Mouse (Mus musculus): ENCODE measurements at regions not wholly inside any gene's neighbourhood (a gene's known extent, or its start where the extent isn't known, plus 50 kb on each side); places are given as distances from the start of the nearest gene placed in this dataset.

GRCm38 (mm10) chr19:14776791-14777190 lies 178.9 kb upstream of the Tle4 start:
- no peak for DNase-seq

GRCm38 (mm10) chr19:14772794-14773193 lies 174.9 kb upstream of the Tle4 start:
- no peak for DNase-seq

DNA sequence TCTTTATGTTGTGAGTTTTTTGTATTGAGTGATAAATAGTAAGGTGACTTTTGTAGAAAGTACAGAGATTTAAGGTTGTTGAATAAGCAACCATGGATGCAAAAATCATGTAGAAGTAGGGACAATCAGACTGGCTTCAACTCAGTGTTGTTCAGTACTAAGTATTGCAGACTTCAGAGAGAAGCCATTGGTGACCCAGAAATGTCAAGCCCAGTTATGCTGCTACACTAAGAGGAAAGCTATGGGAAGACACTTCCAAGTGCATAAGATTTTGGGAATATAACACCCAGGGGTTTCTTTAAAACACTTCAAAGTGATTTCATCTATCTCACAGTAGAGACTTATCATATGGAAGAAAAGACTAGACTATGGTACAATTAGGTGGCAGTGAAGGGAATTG lies 154.8 kb upstream of the Tle4 start:
- no peak for DNase-seq

GRCm38 (mm10) chr19:14742361-14742760 lies 144.5 kb upstream of the Tle4 start:
- no peak for DNase-seq

GRCm38 (mm10) chr19:14740936-14741335 lies 143.1 kb upstream of the Tle4 start:
- DNase-seq: no peak

- DNase-seq: no peak
These were observed 142.3 kb upstream of the Tle4 start for GRCm38 (mm10) chr19:14740139-14740538.

- no peak for DNase-seq
These were observed 138.7 kb upstream of the Tle4 start for GRCm38 (mm10) chr19:14736514-14736913.

DNA sequence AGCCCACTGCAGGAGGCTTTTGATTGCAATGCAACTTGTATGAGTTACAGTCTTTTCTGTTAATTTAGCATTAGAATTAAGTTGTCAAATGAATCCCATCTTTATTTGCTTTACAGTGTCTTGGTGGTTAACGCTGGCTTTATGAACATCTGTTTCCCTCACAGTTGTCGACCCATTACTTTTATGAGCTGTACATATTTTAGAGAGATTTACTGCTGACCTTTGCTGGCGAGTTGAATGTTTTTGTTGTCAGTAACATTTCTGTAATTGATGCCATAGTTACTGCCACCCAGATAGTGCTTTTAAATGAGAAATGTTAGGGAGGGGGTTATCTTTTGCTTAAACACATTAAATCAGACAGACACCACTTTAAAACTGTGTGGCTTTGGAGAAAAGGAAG lies 127.5 kb upstream of the Tle4 start:
- no peak for DNase-seq

GRCm38 (mm10) chr19:14724637-14725036 lies 126.8 kb upstream of the Tle4 start:
- no peak for DNase-seq

DNA sequence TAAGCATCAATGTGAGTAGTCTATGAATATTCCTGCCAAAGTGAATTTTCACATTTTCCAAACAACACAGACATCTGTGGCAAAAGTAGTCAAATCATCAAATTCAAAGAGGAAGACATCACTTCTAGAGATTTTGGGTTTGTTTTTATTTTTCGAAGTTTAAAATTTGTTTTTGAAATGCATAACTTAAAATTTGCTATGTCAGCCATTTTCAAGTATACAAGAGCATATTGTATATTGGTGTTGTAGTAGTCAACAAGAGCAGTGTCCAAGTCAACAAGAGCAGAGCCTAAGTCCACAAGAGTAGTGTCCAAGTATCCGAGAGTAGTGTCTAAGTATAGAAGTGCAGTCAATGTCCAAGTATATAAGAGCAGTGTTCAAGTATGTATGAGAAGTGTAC lies 107.9 kb upstream of the Tle4 start:
- DNase-seq: no peak

DNA sequence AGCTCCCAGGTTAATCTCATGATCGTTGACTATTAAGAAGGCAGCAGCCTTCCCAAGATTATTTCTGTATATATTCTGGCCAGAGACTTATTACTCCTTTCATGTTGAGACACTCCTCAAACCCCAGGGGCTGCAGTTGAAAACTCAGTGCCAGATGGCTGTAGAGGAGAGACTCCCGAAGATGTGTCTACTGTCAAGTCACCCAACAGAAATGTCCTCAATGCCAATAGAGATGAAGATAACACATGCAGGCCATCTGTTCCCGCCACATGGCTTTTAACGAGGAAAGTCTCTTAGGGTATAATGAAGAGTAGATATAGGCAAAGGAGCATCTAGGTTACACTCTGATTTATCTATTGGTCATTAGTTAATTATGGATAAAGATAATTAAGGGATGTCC lies 103.3 kb upstream of the Tle4 start:
- no peak for DNase-seq

- DNase-seq: no peak
These were observed 97.5 kb upstream of the Tle4 start for GRCm38 (mm10) chr19:14695369-14695768.

- DNase-seq: peak; percentile 5 to 8
These were observed 94.3 kb upstream of the Tle4 start for GRCm38 (mm10) chr19:14692183-14692582.

- no peak for DNase-seq
These were observed 87.8 kb upstream of the Tle4 start for GRCm38 (mm10) chr19:14685628-14686027.

GRCm38 (mm10) chr19:14684669-14685068 lies 86.8 kb upstream of the Tle4 start:
- no peak for DNase-seq

DNA sequence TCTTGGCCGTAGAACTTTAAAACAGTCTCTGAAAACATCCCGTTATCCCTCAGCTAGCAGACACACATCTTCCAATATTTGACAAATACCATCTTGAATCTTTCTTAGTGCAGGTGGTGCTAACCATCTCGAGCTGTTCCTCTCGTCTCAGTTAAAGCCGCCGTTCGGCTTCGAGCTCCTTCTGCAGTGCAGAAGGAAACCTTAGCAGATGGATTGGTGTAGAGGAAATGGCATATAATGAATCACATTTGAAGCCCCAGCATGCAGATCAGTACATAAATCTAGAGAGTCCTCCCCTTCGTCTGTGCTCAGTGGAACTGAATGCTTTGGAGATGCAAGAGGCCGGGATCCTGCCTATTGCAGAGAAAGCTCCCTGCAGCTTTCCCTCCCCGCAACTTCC lies 83.5 kb upstream of the Tle4 start:
- peak; percentile 4 for DNase-seq

DNA sequence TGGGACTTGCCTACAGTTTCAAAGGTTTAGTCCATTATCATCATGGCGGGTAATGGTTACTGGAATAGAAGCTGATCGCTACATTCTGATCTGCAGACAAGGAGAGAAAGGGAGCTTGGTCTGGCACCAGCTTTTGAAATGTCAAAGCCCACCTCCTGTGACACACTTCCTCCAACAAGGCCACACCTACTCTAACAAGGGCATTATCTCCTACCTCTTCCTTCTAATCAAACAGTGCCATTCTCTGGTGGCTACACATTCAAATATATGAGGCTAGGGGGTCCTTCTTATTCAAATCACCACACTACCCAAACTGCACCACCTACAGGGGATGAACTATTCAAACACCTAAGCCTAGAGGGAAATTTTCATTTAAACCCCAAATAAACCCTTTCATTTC lies 81.9 kb upstream of the Tle4 start:
- DNase-seq: no peak

DNA sequence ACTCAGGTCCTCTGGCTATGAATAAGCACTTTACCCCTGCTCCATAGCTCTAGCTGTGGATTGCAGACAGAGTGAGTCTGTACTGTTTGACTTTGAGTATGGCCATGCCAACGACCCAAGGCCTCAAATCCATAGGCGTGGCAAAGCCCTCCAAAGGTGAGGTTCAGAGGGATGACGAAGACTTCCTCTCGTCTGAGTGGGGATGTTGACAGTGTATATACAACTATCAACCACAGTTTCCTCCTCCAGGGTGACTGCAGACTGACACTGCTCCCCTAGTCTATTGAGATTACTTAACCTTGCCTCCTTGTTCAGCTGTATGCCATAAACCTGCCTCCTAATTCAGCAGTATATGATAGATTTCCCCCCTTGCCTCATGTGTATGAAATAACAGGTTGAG lies 80.7 kb upstream of the Tle4 start:
- no peak for DNase-seq

DNA sequence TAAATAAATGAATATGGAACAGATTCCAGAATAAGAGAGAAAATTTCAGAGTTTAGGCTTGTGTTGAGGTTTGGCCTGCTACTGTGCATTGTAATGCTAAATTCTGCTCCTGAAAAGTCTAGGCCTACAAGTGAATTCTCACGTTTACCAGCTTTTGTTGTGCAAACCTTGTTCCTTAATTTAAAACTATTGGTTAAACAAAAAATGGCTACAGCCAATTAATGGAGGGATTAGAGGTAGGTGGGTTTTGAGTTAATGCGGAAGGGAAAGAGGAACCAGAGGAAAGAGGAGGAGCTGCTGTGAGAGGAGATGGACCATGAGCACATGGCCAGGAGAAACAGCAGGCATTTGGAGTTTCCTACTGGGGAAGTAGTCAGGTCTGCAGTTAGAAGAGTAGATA lies 79.1 kb upstream of the Tle4 start:
- no peak for DNase-seq

- DNase-seq: no peak
These were observed 72.9 kb upstream of the Tle4 start for GRCm38 (mm10) chr19:14670821-14671104.

GRCm38 (mm10) chr19:14670078-14670820 lies 72.4 kb upstream of the Tle4 start:
- peak in 1 of 2 experiments; percentile 7 for DNase-seq

GRCm38 (mm10) chr19:14668512-14669181 lies 70.8 kb upstream of the Tle4 start:
- no peak for DNase-seq

- DNase-seq: no peak
These were observed 67.0 kb upstream of the Tle4 start for GRCm38 (mm10) chr19:14664682-14665417.

GRCm38 (mm10) chr19:14664096-14664586 lies 66.3 kb upstream of the Tle4 start:
- DNase-seq: no peak
